Mouse (Mus musculus) erythroblast, embryonic 14.5 days (primary cell): ENCODE data around the gene Vrk2. TPM values are rescaled to one million over a fixed set of nuclear protein-coding genes. Genes with fewer than 3 reads are reported as not detected.

Experiments
- H3K27me3 ChIP-seq: 2 replicates; pipeline ENCODE4 v1.6.1; 2012; ENCODE audit warnings: inconsistent platforms; ENCODE audit not compliant: control insufficient read depth
- H3K36me3 ChIP-seq: 2 replicates; pipeline ENCODE4 v1.6.1; 2012; ENCODE audit warnings: mild to moderate bottlenecking, inconsistent platforms; ENCODE audit not compliant: control insufficient read depth
- H3K4me1 ChIP-seq: 2 replicates; pipeline ENCODE4 v1.6.1; 2012; ENCODE audit warnings: inconsistent platforms; ENCODE audit not compliant: control insufficient read depth
- H3K4me3 ChIP-seq: replicated peaks from 2 replicates; pipeline ENCODE3; 2012; ENCODE audit warnings: moderate library complexity, mild to moderate bottlenecking, inconsistent platforms
- H3K9me3 ChIP-seq: 2 replicates; pipeline ENCODE4 v1.6.1; 2012; ENCODE audit warnings: low read length, inconsistent platforms, mixed read lengths; ENCODE audit not compliant: control insufficient read depth
- GATA1 ChIP-seq: IDR thresholded peaks from 2 replicates; pipeline ENCODE4 v1.6.1; 2012; ENCODE audit warnings: low read length, inconsistent platforms, mixed read lengths
- TAL1 ChIP-seq: IDR thresholded peaks from 3 replicates; pipeline ENCODE4 v1.6.1; 2012; ENCODE audit warnings: low read length, inconsistent platforms, mixed read lengths
- polyA plus RNA-seq: library from polyadenylated mRNA; stranded (reverse); fragments of >175 nt; gene quantifications from 2 replicates; pipeline ENCODE4 v1.2.3, GENCODE M21; 2012

The Vrk2 gene
- polyA plus RNA-seq, 1 experiment = 5.8 TPM

GRCm38 (mm10) chr11:26586367-26587183 is 7.2 kb downstream of the Vrk2 start:
- Histone ChIP-seq H3K36me3 (peaks cover 100% of the 10 kb centered on the region), H3K4me1 (peaks cover 19% of the 10 kb centered on the region), H3K9me3 (no peaks in the 10 kb centered on the region), H3K27me3 (no peaks in the 10 kb centered on the region), H3K4me3 (no peak overlapping the region)
- no peak for TF ChIP-seq GATA1
- no peak for TF ChIP-seq TAL1

- Histone ChIP-seq H3K9me3 (no peaks in the 10 kb centered on the region), H3K4me1 (peaks cover 13% of the 10 kb centered on the region), H3K4me3 (no peak overlapping the region), H3K27me3 (no peaks in the 10 kb centered on the region), H3K36me3 (peaks cover 100% of the 10 kb centered on the region)
- TF ChIP-seq GATA1 (no peak), TAL1 (no peak)
Observed at GRCm38 (mm10) chr11:26585409-26586366, 8.1 kb downstream of the Vrk2 start.

GRCm38 (mm10) chr11:26551551-26551950 is 42.2 kb downstream of the Vrk2 start:
- H3K9me3 ChIP-seq = no peaks in the 10 kb centered on the region
- peaks cover 11% of the 10 kb centered on the region for H3K4me1 ChIP-seq
- no peaks in the 10 kb centered on the region for H3K27me3 ChIP-seq
- H3K4me3 ChIP-seq = no peak overlapping the region
- TF ChIP-seq GATA1 = no peak
- no peak for TF ChIP-seq TAL1
- peaks cover 62% of the 10 kb centered on the region for H3K36me3 ChIP-seq

GRCm38 (mm10) chr11:26537816-26538215 is 56.0 kb downstream of the Vrk2 start:
- Histone ChIP-seq H3K9me3 (no peaks in the 10 kb centered on the region), H3K4me3 (no peak overlapping the region), H3K27me3 (no peaks in the 10 kb centered on the region), H3K4me1 (peaks cover 30% of the 10 kb centered on the region), H3K36me3 (peaks cover 93% of the 10 kb centered on the region)
- TF ChIP-seq GATA1 (no peak), TAL1 (no peak)

- peak; percentile 49; the same call in 2 of the 3 replicates for TF ChIP-seq TAL1
- peak; percentile 25; the same call in 1 of the 2 replicates for TF ChIP-seq GATA1
- no peaks in the 10 kb centered on the region for H3K27me3 ChIP-seq
- no peak overlapping the region for H3K4me3 ChIP-seq
- H3K9me3 ChIP-seq = no peaks in the 10 kb centered on the region
- H3K4me1 ChIP-seq = peaks cover 35% of the 10 kb centered on the region
- H3K36me3 ChIP-seq = peaks cover 87% of the 10 kb centered on the region
Observed at GRCm38 (mm10) chr11:26533828-26534119, 60.0 kb downstream of the Vrk2 start.

- Histone ChIP-seq H3K4me1 (peaks cover 35% of the 10 kb centered on the region), H3K36me3 (peaks cover 82% of the 10 kb centered on the region), H3K4me3 (no peak overlapping the region), H3K27me3 (no peaks in the 10 kb centered on the region), H3K9me3 (no peaks in the 10 kb centered on the region)
- no peak for TF ChIP-seq TAL1
Observed at GRCm38 (mm10) chr11:26532994-26533827, 60.6 kb downstream of the Vrk2 start.

- no peaks in the 10 kb centered on the region for H3K27me3 ChIP-seq
- no peak overlapping the region for H3K4me3 ChIP-seq
- H3K36me3 ChIP-seq = peaks cover 61% of the 10 kb centered on the region
- no peaks in the 10 kb centered on the region for H3K9me3 ChIP-seq
- TF ChIP-seq TAL1 (no peak), GATA1 (no peak)
- H3K4me1 ChIP-seq = peaks cover 2% of the 10 kb centered on the region; the same call in 1 of the 2 replicates
Observed at GRCm38 (mm10) chr11:26526861-26527260, 66.9 kb downstream of the Vrk2 start.

- TF ChIP-seq TAL1 = no peak
- no peak for TF ChIP-seq GATA1
- H3K4me3 ChIP-seq = no peak overlapping the region
- H3K4me1 ChIP-seq = peaks cover 15% of the 10 kb centered on the region
- peaks cover 25% of the 10 kb centered on the region for H3K36me3 ChIP-seq
- H3K27me3 ChIP-seq = no peaks in the 10 kb centered on the region
- H3K9me3 ChIP-seq = no peaks in the 10 kb centered on the region
Observed at GRCm38 (mm10) chr11:26518991-26519390, 74.8 kb downstream of the Vrk2 start.
